Mouse (Mus musculus) left cerebral cortex, adult 2 months (tissue): Measurements from ENCODE around the gene Tnfsf12. TPM values are rescaled to one million over a fixed set of nuclear protein-coding genes. Genes with fewer than 3 reads are reported as not detected.

ENCODE experiments used
- DNase-seq, 2 experiments: peaks; one replicate each; pipeline ENCODE4 v3.0.0; 2021 to 2022; ENCODE audit warnings: low spot score in 2 of 2, mixed read lengths in 1 of 2; ENCODE audit errors: extremely low spot score in 1 of 2
- H3K27ac ChIP-seq: fragments of 200-600 bp; 2 replicates; pipeline ENCODE4 v1.8.1; 2022
- H3K4me3 ChIP-seq: fragments of 200-600 bp; 2 replicates; pipeline ENCODE4 v1.8.1; 2022
- CTCF ChIP-seq: fragments of 200-600 bp; IDR thresholded peaks from 2 replicates; pipeline ENCODE4 v1.8.1; 2022; ENCODE audit warnings: antibody characterized with exemption, mild to moderate bottlenecking, moderate library complexity
- intact Hi-C: fragments of 180-260 bp; cut with DNase I; formaldehyde crosslinking; loops from one replicate; pipeline ENCODE4 v1.15.1; 2025
- total RNA-seq, 2 experiments: library from RNA; stranded (reverse); gene quantifications; 2 replicates each; pipeline ENCODE4 v1.2.3; 2021

The Tnfsf12 gene
- total RNA-seq, 2 experiments from 2014 or later: 9.5 to 10.6 TPM

DNA sequence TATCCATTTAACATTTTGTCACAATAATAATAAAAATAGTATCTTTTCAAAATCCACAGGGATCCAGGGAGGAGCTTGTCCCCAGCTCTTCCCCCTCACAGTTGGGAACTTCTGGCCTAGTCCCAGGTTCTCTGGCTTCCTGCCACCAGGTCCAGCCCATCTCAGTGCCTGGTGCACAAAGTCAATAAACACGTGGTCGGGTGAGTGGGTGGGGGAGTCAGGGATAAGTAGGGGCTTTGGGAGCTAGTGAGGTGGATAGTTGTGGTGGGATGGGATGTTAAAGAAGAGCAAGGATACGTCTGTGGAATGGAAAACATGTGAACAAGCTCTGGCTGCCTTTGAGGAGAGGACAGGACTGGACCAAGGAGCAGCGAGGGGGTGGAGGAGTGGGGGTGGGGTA is 9.3 kb downstream of the Tnfsf12 start:
- no peak for DNase-seq
- TF ChIP-seq CTCF: no peak
- H3K4me3 ChIP-seq: no peak overlapping the region
- H3K27ac ChIP-seq: peak overlapping the region; percentile 88; the same call in 1 of the 2 replicates
- intact Hi-C loops: no loop called here

DNA sequence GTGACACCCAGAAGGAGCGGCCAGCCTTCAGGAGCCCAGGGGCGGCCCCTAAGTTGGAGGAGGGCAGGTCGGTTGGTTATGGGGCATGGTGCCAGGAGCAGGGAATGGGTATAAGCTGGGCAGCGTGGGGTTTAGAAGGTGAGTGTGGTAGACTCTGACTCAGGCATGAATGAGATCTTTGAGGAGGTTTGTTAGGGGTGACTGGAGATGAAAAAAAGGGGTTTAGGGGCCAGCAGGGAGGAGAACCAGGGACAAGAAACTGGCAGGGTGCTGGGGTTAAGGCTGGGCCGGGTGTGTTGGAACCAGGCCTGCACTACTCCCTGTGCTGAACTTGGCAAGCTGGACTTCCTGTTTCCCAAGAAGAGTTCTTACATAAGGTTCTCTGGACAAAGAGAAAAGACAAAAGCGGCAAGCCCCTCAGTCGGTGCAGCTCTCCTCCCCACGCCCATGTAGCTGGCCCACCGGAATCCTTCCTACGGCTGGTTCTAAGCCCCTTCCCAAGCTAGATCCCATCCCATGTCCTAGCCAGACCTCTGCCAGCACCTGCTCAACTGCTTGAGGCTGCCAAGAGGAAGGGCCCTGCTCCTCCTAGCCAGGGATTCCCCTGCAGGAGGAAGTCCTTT is 10.0 kb downstream of the Tnfsf12 start, which contains the start of gene Tnfsf13:
Gene Tnfsf13, minus strand, starts transcription at position 259 of the 623 bp plus-strand sequence.
- TF ChIP-seq CTCF: no peak
- DNase-seq: peak in 1 of 2 experiments; percentile 55
- H3K4me3 ChIP-seq: peak within 1 kb of the TSS; percentile 19; the same call in 1 of the 2 replicates
- H3K27ac ChIP-seq: peak within 1 kb of the TSS; percentile 88
- intact Hi-C loops: no loop called here

DNA sequence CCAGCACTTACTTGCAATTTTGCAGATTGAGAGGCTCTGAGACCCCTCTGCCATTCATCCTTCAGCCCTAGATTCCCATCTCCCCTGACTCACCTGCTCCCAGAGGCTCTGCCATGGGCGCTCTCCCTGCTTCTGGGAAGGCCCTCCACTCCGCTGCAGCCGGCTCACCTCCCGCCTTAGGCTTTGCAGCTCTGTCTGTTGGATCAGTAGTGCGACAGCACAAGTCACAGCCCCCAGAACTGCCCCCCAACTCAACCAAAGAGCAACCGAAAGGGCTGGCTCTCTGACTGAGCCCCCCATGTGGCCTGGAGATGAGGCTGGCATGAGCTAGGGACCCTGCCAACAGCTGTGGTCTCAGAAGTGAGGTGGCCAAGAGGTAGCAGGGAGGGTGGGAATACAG is 10.7 kb downstream of the Tnfsf12 start:
- no peak overlapping the region for H3K4me3 ChIP-seq
- DNase-seq: no peak
- intact Hi-C loops: loop anchor here (5.0 kb wide), 1 partner anchor 152 kb away; the partner anchor contains the start of genes Nlgn2 and Tmem256
- peak overlapping the region; percentile 88 for H3K27ac ChIP-seq
- TF ChIP-seq CTCF: no peak

DNA sequence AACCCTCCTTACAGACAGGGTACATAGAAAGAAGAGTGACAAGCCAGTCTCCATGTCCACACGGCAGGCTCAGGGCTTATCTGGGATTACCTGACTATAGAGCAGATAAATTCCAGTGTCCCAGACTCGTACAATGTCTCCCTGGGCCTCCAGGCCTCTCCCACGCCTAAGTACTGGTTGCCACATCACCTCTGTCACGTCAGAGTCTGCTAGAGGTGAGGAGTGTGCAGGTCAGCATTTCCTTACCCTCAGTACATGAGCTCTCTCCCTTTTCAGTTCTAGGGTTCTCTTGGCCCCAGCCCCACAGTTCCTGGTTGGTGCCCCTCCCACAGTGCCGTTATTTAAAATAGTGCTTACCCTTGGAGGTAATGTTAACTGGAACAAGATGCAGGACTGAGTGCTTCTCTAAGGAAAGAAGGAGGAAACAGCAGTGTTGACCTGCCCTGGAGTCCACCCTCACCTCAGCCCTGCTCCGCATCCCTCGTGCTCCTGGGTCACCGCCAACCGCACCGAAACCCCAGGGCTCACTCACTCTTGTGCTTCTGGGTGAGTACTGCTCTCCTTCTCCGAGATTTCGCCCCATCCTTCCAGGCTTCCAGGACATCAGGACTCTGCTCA is 11.4 kb downstream of the Tnfsf12 start:
- DNase-seq: no peak
- intact Hi-C loops: loop anchor here (5.0 kb wide), 1 partner anchor 153 kb away; the partner anchor contains the start of genes Nlgn2 and Tmem256
- TF ChIP-seq CTCF: no peak
- H3K27ac ChIP-seq: no peak overlapping the region
- H3K4me3 ChIP-seq: no peak overlapping the region

DNA sequence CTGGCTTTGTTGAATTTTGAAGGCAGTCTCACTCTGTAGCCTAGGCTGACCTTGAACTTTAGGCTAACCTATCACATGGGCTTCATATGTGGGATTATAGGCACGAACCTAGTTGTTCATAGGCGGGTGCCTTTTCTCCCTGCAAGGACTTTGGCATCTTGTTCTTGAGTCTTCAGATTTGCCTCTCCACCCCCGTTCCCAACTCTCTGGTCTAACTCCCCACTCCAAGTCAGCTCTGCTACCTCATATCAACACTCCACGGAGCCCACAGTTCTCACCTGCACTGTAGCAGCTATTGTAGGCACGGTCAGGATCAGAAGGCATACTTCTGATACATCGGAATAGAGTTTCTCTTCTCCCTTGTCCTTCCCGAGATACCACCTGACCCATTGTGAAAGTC is 12.1 kb downstream of the Tnfsf12 start:
- H3K4me3 ChIP-seq: no peak overlapping the region
- DNase-seq: no peak
- no peak for TF ChIP-seq CTCF
- H3K27ac ChIP-seq: no peak overlapping the region; the same call in 1 of the 2 replicates
- intact Hi-C loops: loop anchor here (2.0 to 5.0 kb wide), 4 partner anchors 31 to 217 kb away; partner anchors contain the start of genes 2810408A11Rik, Neurl4, Nlgn2 and Tmem256

DNA sequence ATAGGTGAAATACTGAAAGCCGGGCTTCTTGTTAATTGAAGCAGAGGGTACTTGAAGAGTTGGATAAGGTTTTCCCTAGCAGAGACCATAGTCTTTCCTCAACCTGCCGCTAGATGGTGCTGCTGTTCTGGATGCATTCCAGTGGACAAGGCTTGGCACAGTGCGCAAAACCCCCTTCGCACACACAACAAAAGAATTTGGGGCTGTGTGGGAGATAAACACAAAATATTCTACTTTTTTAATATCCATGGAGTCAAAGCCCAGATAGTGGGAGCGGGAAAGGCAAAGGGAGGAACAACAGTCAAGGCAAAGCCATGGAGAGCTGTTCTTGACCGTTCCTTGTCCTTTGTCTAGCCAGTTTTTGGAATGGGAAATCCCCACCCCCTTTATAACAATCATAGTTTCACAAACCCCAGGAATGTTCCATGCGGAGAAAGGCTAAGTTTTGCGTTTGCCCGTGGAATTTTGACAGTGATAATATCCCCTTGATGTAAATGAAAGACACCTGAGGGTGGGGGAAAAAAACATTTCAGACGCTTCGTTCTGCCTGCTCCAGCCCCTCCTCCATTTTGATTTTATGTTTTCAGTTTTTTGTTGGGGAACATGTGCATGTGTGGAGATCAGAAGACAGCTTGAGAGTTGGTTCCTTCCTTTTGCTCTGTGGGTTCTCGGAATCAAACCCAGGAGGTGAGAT is 12.7 kb downstream of the Tnfsf12 start:
- H3K4me3 ChIP-seq: peak overlapping the region; percentile 91
- peak overlapping the region; percentile 4; the same call in 1 of the 2 replicates for H3K27ac ChIP-seq
- DNase-seq: peak; percentile 85 to 88
- TF ChIP-seq CTCF: peak; percentile 95
- intact Hi-C loops: loop anchor here (1.0 to 5.0 kb wide), 6 partner anchors 32 to 218 kb away; partner anchors contain the start of genes 2810408A11Rik, Neurl4, Nlgn2 and Polr2a

DNA sequence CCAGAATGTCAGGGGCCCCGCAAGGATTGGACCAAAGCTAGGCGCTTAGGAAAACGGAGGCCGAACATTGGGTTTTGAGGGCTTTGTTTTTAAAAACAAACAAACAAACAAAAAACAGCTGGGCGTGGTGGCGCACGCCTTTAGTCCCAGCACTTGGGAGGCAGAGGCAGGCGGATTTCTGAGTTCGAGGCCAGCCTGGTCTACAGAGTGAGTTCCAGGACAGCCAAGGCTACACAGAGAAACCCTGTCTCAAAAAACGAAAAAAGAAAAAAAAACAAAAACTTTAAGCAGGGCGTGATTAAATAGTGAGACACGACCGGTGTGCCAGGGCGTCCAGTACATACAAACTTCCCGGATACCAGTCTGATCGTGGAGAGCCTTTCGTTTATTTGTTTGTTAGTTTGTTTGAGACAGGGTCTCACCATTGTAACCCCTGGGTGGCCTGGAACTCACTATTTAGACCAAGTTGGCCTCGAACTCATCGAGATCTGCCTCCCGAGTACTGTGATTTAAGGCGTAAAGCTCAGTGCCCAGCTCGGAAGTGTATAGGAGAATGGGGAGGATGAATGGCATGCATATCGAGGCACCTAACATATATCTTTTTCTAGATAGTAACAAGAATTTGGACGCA is 13.3 kb downstream of the Tnfsf12 start:
- intact Hi-C loops: loop anchor here (1.0 to 5.0 kb wide), 6 partner anchors 32 to 218 kb away; partner anchors contain the start of genes 2810408A11Rik, Neurl4, Nlgn2 and Polr2a
- no peak for TF ChIP-seq CTCF
- H3K27ac ChIP-seq: peak overlapping the region; percentile 91
- DNase-seq: no peak
- peak overlapping the region; percentile 91 for H3K4me3 ChIP-seq

DNA sequence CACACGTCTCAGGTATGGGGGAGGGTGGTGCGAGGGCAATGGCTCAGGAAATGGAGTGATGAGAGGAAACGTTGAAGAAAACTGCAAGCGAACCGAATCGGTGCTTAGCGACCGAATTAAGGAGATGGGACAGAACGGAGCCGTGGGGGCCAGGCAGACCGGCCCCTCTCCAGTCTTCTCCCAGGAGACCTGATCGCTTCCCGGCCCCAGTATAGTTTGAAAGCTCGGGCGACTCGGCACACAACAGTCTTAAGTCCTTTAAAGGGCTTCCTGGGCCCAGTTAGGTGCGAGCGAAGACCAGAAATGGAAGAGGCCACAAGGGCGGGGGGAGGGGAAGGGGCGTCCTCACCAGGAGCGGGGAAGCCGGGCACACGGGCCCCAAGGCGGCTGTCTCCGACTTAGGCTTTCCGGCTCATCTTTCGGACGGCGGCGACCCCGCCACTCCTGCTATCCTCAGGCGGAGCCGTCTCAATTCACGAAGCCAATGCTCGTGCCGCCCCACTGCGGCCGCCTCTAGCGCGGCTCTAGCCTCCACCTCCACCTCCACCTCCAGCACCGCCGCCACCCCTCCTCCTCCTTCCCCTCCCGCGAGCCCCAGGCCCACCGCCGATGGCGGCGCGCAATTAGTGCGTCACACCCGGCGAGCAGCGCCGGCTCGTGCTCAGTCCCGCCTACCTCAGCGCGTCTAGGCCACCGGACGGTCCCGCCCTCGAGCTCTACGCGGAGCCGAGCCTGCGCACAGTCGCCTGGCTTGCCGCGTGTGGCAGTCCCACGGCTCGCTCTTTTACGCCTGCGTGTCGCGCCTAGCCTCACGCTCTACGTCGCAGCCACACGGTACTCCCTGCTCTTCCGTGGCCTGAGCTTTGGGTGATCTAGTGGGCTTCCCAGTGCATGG is 14.1 kb downstream of the Tnfsf12 start, which contains the start of gene Senp3:
Gene Senp3, minus strand, starts transcription at position 771 of the 895 bp plus-strand sequence.
- Histone ChIP-seq H3K4me3 (peak within 1 kb of the TSS; percentile 91), H3K27ac (peak within 1 kb of the TSS; percentile 91)
- intact Hi-C loops: loop anchor here (1.0 to 5.0 kb wide), 7 partner anchors 9 to 219 kb away; partner anchors contain the start of genes 2810408A11Rik, Eif4a1, Neurl4 and Nlgn2
- no peak for TF ChIP-seq CTCF
- DNase-seq: peak; percentile 98

DNA sequence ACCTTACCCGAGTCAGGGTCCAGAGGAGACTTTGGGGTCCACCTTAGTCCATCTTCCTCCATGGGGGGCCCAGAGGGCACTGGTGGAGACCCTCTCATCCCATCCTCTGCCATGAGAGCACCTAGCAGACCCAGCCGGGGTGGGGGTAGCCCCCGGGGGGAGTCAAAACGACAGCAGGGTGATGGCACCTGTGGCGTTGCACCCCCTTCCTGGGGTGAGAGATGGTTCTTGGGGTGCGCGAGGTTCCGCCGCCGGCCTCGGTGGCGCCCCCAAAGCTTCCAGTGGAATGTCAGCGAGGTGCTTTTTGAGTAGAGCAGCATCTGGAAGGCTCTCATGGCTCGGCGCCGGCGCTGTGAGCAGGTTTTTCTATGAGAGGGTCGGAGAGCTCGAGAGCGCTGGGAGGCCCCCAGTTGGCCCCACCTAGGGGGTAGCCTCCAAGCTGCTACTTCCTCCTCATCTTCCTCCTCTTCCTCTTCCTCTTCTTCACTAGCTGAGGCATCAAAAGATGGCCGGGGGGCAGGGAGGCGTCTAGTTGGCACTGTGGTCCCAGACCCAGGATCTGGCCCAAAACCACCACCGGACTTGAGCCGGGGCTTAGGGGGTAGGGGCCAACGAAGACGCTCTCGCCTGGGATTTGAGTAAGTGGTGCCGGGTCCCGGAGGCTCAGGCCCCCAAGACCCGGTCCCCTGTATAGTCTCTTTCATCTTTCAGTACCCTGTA is 15.4 kb downstream of the Tnfsf12 start:
- TF ChIP-seq CTCF: no peak
- DNase-seq: no peak
- H3K27ac ChIP-seq: no peak overlapping the region
- no peak overlapping the region; the same call in 1 of the 2 replicates for H3K4me3 ChIP-seq
- intact Hi-C loops: loop anchor here (5.0 kb wide), 1 partner anchor 157 kb away; the partner anchor contains the start of genes Nlgn2 and Tmem256

DNA sequence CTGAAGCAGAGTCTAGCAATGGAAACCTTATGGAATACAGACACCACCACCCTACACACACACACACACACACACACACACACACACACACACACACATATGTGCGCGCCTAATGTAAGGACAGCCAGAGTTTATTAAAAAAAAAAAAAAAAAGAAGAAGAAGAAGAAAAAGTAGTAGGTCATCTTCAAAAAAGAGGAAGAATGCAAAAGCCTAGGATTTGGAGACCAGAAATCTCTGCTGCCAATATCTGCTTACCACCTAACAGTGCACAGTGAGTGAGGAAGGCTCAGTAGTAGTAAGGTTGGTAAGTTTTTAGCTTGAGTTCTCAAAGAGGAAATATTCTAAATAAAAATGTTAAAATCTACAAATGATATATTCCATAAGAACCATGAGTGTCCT is 16.5 kb downstream of the Tnfsf12 start:
- Histone ChIP-seq H3K27ac (no peak overlapping the region), H3K4me3 (no peak overlapping the region)
- DNase-seq: no peak
- TF ChIP-seq CTCF: no peak
- intact Hi-C loops: no loop called here
